Mouse (Mus musculus) lung, postnatal 25 days (tissue): ENCODE data around the gene Ppfia3.
A peak's percentile ranks its signal among the peaks of the same experiment; 100 is the strongest.
"Not testable (repeated sequence)": the region's sequence is repeated elsewhere in the genome, so short reads cannot be mapped to it uniquely, and the experiment has no call there.

Experiments used
- DNase-seq: peaks from one replicate; pipeline ENCODE4 v3.0.0; 2022; ENCODE audit warnings: low spot score

The Ppfia3 gene

GRCm38 (mm10) chr7:45386077-45386476 is 19.3 kb upstream of the Ppfia3 start:
- DNase-seq: no peak

DNA sequence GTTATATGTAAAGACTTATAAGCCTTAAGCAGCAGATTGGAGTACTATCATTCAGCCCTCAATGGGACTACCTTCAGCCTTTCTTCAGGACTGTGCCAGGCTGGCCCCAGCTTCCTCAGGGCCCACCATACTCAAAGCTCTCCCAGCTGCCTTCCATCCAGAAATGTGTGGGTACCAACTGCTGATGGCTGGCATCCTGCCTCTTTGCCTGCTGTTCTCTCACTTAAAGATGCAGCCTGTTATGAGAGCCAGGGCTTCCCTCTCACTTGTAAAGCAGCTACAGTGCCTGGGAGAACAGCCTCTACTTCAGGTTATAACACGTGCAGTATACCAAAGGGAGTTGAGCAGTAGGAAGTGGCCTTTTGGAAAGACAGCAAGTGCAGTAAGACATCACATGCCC is 9.2 kb upstream of the Ppfia3 start:
- no peak for DNase-seq

GRCm38 (mm10) chr7:45374620-45375019 is 7.8 kb upstream of the Ppfia3 start:
- DNase-seq: no peak

DNA sequence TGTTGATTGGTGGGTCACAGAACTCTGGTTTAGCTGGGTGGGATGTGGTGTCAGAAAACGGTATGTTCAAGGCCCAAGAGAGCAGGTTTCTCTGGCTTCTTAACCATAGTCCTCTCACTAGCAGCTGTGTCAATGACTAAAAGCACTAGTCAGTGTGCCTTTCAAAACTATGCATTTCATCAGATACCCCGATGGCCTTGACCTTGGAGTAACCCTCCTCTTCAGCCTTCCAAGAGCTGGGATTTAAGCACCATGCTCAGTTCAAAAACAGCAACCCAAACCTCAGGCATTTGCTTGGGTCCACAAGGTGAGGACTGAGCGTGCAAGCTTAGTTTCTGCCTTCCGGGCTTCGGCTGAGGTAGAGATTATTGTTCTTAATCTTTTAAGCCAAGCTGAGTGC is 5.6 kb upstream of the Ppfia3 start:
- no peak for DNase-seq

- peak; percentile 90 for DNase-seq
Observed at GRCm38 (mm10) chr7:45370475-45371311, 3.9 kb upstream of the Ppfia3 start, which contains the start of gene Lin7b. Gene Lin7b (minus strand): TSS chr7:45370583.

DNA sequence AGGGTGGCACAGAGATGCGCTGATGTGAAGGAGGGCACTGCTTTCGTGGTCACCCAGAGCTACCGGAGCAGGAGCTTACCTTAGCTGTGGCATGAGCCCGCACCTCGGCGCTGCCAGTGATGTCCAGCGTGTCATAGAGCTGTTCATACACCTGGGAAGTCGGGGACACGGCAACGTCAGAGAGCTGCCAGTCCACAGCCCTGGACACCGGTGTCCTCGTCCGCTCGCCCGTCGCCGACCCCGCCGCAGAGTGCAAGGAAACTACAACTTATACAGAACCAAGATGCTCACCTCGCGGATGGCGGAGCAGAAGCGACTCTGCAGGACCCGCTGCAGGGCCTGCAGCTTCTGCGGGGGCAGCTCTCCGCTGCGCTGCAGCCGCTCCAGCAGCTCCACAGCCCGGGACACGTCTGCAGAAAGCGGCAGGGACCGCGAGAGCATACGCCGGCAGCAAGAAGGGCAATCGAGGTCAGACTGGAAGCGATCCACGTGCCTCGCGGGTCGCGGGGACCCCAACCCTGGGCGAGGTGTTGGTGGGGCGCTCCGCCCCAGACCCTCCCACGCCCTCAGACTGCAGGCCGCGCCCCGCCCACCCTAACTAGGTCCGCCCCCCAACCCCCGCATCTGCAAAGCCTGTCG is 3.1 kb upstream of the Ppfia3 start:
- DNase-seq: no peak

DNA sequence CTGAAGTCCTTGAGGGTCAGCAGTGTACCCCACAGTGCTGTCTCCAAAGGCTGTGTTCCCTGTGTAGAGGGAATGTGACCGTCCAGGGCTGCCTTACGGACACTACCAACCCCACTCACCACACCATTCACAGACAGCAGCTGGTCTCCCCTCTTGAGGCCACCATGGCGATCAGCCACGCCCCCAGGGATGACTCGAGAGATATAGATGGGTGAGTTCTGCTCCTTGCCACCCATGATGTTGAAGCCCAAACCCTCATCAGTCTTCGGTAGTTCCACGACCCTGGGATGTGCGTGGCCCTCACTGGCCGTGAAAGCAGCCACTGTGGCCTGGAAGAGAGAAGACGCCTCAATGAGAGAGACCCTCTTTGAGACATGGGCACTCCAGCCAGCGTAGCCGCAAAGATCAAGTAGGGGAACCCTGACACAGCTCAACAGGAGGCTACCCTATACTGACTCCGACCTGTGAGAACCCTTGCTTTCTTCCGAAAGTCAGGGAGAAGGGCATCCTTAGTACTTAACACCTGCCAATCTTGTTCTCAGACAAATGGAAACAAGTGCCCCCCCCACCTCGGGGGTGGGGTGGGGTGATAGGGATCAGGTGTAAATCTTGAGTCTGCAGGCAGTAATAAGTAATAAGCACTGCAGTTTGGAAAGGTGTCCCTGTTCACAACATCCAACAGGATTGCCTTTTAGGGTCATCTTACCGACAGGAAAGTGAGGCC is 2.4 kb upstream of the Ppfia3 start:
- no peak for DNase-seq

DNA sequence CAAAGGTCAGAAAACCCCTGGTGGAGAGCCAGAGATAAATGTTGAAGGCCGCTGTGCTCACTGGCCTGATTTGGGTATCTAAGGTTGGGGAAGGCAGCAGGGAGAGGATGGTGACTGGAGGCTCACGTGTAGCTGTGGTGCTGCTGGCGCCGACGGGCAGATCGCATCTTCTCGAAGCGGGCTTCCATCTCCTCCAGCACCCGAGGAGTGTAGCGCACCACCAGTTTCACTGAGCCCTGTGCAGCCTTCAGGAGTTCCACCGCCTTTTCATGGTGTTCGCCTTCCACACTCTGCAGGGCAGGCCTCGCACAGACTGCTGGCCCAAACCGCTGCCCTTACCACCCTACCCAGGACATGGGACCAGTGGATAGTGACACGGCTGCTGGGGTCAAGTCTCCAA is 1.4 kb upstream of the Ppfia3 start:
- no peak for DNase-seq

- peak; percentile 96 for DNase-seq
Observed at GRCm38 (mm10) chr7:45367020-45367880, 431 bp upstream of the Ppfia3 start.

DNA sequence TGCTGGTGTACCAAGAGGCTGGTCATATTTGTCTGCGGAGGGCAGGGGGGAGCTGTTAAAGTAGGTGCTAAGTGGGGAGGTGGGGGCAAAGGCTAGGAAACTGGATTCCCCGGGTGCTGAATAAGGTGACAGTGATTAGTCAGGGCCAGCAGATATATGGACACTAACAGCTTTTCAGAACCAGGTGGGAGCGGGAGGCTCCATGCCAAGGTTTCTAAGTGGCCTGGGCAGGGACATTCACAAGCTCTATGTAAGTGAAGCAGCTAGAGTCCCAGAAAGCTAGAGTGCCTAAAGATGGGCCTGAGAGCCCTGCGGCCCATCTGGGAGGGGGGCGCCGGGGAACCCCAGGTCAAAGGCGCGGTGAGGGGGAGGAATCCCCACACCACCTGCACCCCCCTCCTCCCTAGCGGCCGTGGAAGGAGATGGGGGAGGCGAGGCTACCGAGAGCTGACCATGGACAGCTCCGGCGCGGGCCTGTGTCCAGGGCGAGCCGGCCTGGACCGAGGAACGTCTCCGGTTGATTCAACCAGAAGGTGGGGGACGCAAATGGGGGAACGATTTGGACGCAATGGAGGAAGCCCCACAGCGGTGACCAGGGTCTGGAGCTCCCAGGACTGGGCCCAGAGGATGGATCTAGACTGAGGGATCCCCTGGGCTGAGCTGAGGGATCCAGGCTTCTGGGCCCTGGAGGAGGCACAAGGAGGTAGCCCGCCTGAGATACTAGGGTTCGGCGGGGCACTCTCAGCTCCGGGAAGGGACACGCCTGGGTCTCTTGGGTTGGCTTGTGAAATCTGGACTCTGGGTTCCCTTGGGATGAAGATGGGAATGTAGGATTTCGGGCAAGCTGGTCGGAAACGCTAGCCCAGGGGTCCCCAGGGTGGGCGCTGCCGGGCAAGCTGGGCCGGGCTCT is 822 bp downstream of the Ppfia3 start:
- no peak for DNase-seq

DNA sequence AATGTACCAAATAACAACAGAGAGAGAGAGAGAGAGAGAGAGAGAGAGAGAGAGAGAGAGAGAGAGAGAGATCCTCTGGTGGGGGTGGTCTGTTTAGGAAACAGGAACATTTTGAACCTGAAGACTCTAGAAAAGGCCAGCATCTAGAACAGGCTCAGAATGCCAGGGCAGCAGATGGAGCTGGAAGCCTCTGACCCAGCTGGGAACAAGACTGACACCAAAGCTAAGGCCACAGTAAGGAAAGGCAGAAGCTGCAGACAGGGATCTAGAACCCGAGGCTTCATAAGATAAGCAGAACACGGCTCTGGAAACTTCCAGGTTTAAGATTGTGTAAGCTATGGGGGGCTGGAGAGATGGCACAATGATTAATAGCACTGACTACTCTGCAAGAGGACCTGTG is 2.8 kb downstream of the Ppfia3 start:
- no peak for DNase-seq

DNA sequence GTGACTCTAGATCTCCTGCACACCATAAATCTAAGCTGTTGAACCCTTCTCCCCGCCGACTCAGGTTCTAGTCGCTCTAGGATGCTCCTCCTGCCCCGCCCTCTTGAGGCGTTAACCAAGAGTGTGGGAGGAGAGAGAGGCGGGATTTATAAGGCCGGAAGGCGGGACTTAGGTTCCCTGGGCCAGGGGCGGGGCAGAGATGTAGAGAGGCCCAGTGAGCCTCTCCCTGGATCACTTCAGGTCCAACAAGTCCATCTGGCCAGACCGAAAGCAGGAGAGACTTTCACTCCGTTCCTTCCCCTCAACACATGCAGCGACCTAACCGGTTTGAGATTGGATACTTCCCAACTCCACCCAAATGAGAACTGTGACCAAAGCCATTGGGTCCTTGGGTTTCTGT is 4.0 kb downstream of the Ppfia3 start:
- DNase-seq: peak; percentile 68

DNA sequence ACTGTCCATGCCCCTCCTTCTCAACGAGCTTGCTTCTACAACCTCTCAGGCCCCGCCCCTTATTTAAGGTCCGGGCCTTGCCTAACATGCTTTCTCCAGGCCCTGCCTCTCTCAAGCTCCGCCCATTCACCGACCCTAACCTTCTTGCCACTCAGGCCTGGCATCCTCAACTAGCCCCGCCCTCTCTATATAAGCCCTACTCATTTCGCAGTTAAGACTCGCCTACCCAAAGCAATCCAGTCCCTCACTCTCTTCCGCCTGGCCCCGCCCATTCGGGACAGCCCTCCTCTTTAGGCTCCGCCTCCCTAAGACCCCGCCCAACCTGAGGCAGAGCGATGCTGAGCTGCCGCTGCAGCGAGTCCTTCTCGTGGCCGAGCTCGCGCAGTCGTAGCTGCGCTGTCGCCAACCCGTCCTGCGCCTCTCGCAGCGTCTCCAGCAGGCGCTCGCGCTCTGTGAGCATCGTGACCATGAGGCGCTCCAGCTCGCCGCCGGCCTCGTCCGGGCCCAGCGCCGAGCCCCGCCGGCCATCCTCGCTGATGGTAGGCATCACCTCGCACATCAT is 5.5 kb downstream of the Ppfia3 start:
- DNase-seq: peak; percentile 79

GRCm38 (mm10) chr7:45360404-45361125 is 6.3 kb downstream of the Ppfia3 start:
- no peak for DNase-seq

DNA sequence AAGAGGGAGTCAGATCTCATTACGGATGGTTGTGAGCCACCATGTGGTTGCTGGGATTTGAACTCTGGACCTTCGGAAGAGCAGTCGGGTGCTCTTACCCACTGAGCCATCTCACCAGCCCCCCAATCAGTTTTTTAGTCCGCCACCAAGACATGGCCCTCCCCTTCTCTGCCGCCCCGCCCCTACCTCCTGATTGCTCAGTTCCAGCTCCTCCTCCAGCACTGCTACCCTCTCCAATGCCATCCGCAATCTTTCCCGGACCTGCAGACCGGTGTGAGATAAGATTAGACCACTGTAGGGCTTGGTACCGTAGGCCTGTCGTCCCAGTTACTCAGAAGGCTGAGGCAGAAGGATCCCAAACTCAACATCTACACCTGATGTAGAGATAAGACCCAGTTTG is 7.7 kb downstream of the Ppfia3 start:
- DNase-seq: not testable (repeated sequence)

DNA sequence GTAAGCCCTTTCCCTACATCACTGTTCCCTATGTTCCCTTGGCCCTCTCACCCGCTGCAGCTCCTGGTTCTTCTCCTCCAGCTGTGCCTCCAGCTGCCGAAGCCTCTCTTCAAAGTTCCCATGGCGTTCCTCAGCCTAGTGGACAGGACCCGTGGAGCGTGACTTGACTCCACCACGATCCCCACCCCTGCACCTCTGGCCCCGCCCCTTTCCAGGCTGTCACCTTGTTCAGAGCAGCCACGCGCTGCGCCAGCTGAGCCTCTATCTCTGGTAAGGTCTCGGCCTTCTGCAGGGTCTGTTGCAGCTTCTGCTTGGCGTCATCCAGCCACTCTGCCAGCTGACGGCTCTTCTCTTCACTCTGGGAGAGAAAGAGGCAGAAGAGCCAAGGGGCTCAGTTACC is 10.7 kb downstream of the Ppfia3 start:
- no peak for DNase-seq

DNA sequence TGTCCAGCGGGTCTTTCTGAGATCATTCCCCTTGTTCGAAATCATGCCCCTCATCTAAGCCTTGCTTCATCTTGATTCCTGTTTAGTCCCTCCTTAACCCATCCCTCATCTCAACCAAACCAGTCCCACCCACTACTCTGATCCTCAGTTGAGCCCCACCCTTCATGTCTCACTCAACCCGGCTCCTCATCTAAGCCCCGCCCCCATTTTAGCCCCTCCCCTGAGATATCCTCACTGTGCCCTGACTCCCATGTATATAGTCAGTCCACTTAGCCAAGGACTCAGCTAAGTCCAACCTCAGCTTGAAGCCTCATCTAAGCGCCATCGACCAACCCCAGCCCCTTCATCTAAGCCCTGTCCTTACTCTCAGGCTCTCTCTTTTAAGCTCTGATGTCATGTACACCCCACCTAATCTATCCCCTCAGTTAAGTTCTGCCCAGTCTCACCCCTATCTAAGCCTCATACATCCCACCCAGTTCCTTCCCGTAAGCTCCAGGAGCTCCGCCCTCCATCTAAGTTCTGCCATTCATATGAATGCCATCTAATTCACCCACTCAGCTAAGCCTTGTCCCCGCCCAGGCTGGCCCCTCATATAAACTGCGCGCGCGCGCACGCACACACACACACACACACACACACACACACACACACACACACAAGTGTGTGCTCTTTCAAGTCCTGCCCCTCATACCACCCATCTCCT is 11.3 kb downstream of the Ppfia3 start:
- DNase-seq: no peak

DNA sequence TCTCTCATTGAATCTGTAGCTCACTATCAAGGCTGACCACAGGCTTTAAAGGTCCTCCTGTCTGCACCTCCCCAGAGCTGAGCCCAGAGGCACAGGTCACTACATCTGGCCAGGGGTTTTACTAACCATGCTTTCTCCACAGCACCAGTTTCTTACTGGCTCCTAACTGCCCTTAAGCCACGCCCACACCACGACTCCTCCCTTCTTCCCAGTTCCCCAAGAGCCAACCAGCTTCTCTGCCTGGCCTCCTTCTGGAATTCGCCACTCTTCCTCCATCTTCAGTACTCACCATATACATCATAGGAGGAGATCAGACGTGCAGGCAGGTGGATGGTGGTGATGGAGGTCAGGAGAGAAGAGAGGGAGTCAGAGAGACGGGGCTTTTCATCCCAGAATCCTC is 13.8 kb downstream of the Ppfia3 start:
- DNase-seq: no peak

DNA sequence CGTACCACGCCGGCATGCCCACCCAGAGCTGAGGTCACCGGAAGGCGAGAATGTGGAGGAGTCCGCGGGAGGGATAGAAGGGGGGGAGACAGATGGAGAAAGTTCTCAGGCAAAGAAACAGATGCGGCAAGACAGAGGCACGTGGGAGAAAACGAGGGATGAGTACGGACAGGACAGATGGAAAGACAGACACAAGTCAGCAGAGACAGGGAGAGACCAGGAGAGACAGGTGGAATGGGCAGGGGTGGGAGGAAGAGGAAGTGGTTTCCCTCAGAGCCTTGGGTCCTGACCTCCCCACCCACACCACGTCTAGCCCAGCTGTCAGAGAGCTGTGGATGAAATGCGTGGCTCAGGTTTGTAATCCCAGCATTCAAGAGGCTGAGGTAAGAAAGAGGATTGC is 19.9 kb downstream of the Ppfia3 start:
- no peak for DNase-seq
